In the genomic region with DNA sequence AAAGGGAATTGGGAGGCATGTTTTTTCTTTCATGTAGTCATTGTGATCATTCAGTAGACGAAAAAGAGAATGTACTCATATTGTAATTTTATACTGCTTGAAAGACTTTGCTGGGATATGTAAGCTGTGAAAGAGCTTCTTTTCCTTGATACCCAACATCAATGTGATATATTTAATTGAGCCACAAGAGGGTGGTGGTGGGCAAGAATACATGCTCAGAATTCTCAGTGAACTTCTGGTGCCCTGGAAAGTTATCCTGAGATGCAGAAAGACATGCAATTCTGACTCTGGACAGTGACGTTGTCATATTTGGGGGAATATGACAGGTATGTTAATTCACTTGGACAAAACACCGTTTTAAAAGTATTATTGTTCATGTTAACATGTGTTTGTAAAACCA, we compare ENCODE assay signal across 13 mouse cellular contexts. TPM values are rescaled to one million over a fixed set of nuclear protein-coding genes. Genes with fewer than 3 reads are reported as not detected.
DNase-seq lines count a peak whose midpoint lies in the region; ATAC-seq and TF ChIP-seq lines count a peak whose summit lies in the region.
"Had no signal": no experiment of that assay in that cellular context is flagged by ENCODE, and none has a peak within 500 bp of the region (broad histone marks: within the 10 kb centered on the region; RNA-seq: fewer than 3 reads in every experiment).

No protein-coding gene starts in this region.

- H3K9me3 ChIP-seq in hindbrain, embryonic 11.5 days (ENCODE audit: control insufficient read depth, low read length), result no peaks in the 10 kb centered on the region
- no peaks in the 10 kb centered on the region for H3K9me3 ChIP-seq in hindbrain, embryonic 16.5 days (ENCODE audit: control insufficient read depth, low read length)
- H3K9me3 ChIP-seq in lung, postnatal 0 days (ENCODE audit: low read length), result no peaks in the 10 kb centered on the region
- H3K9me3 ChIP-seq: forebrain, embryonic 13.5 days; heart, embryonic 12.5 days had no signal

- H3K27me3 ChIP-seq in hindbrain, embryonic 11.5 days (ENCODE audit: control insufficient read depth, insufficient read depth, low read length), result no peaks in the 10 kb centered on the region
- no peaks in the 10 kb centered on the region for H3K27me3 ChIP-seq in hindbrain, embryonic 16.5 days (replicated peaks; ENCODE audit: control insufficient read depth, insufficient read depth, low read length)
- H3K27me3 ChIP-seq in lung, postnatal 0 days (replicated peaks; ENCODE audit: insufficient read depth, low read length), result no peaks in the 10 kb centered on the region
- H3K27me3 ChIP-seq: forebrain, embryonic 13.5 days; heart, embryonic 12.5 days had no signal

- no peak for TF ChIP-seq EP300 in lung, postnatal 0 days (IDR thresholded peaks at IDR 0.05)

- no peak overlapping the region for H3K4me2 ChIP-seq in hindbrain, embryonic 11.5 days (replicated peaks; ENCODE audit: low read depth, low read length)
- H3K4me2 ChIP-seq in hindbrain, embryonic 16.5 days (ENCODE audit: low read length), result no peak overlapping the region
- no peak overlapping the region for H3K4me2 ChIP-seq in lung, postnatal 0 days (replicated peaks; ENCODE audit: low read depth, low read length)
- H3K4me2 ChIP-seq: forebrain, embryonic 13.5 days; heart, embryonic 12.5 days had no signal

- no peak overlapping the region for H3K27ac ChIP-seq in hindbrain, embryonic 11.5 days (ENCODE audit: low read depth, low read length)
- no peak overlapping the region for H3K27ac ChIP-seq in hindbrain, embryonic 16.5 days (ENCODE audit: low read depth, low read length)
- H3K27ac ChIP-seq in lung, postnatal 0 days (ENCODE audit: low read length), result no peak overlapping the region
- H3K27ac ChIP-seq: forebrain, embryonic 13.5 days had no signal

- H3K4me1 ChIP-seq in hindbrain, embryonic 11.5 days (replicated peaks; ENCODE audit: control insufficient read depth, insufficient read depth, low read length), result no peaks in the 10 kb centered on the region
- H3K4me1 ChIP-seq in hindbrain, embryonic 16.5 days (ENCODE audit: control insufficient read depth, insufficient read depth, low read depth, low read length), result no peaks in the 10 kb centered on the region
- no peaks in the 10 kb centered on the region for H3K4me1 ChIP-seq in lung, postnatal 0 days (ENCODE audit: insufficient read depth, low read depth, low read length)
- H3K4me1 ChIP-seq: forebrain, embryonic 13.5 days; heart, embryonic 12.5 days had no signal

- intact Hi-C loops in gastrocnemius, postnatal 36 days (cut with DNase I), result no loop called here

- no peak overlapping the region for H3K9ac ChIP-seq in hindbrain, embryonic 11.5 days (ENCODE audit: low read depth, low read length)
- H3K9ac ChIP-seq in hindbrain, embryonic 16.5 days (ENCODE audit: low read depth, low read length), result no peak overlapping the region
- no peak overlapping the region for H3K9ac ChIP-seq in lung, postnatal 0 days (replicated peaks; ENCODE audit: low read depth)
- H3K9ac ChIP-seq: forebrain, embryonic 13.5 days; heart, embryonic 12.5 days had no signal

- H3K36me3 ChIP-seq in hindbrain, embryonic 11.5 days (ENCODE audit: control insufficient read depth, insufficient read depth, low read length), result no peaks in the 10 kb centered on the region
- no peaks in the 10 kb centered on the region for H3K36me3 ChIP-seq in hindbrain, embryonic 16.5 days (ENCODE audit: control insufficient read depth, insufficient read depth, low read length)
- H3K36me3 ChIP-seq in lung, postnatal 0 days (ENCODE audit: insufficient read depth, low read length), result no peaks in the 10 kb centered on the region
- H3K36me3 ChIP-seq: heart, embryonic 12.5 days had no signal

- WGBS in hindbrain, embryonic 11.5 days, result 65% methylated on average over 3 of the region's 3 CpGs
- 64% methylated on average over 3 of the region's 3 CpGs for WGBS in hindbrain, embryonic 16.5 days
- 56% methylated on average over 3 of the region's 3 CpGs for WGBS in lung, postnatal 0 days

- peak; percentile 5 for DNase-seq in hindbrain, embryonic 11.5 days (ENCODE audit: low spot score)
- DNase-seq in lung, postnatal 0 days (ENCODE audit: low spot score), result peak; percentile 7
- no peak for DNase-seq in lung, adult 18-20 months
- peak; percentile 76 for DNase-seq in induced T-regulatory cell, adult 2 months (ENCODE audit: low read depth)
- no peak for DNase-seq in cerebellum, adult 11-12 months
- DNase-seq in gastrocnemius, postnatal 36 days, result no peak
- DNase-seq: lung, postnatal 14 days had no signal

- no peak for ATAC-seq in hindbrain, embryonic 11.5 days (ENCODE audit: low FRiP score)
- ATAC-seq in hindbrain, embryonic 16.5 days, result no peak
- no peak for ATAC-seq in lung, postnatal 0 days
- peak; percentile 32 for ATAC-seq in CD4-positive, CD25-positive, alpha-beta regulatory T cell, adult 4 months
- ATAC-seq: forebrain, embryonic 13.5 days had no signal

- no peak overlapping the region for H3K4me3 ChIP-seq in hindbrain, embryonic 11.5 days (ENCODE audit: low read depth, low read length)
- no peak overlapping the region for H3K4me3 ChIP-seq in hindbrain, embryonic 16.5 days (ENCODE audit: low read length)
- no peak overlapping the region for H3K4me3 ChIP-seq in lung, postnatal 0 days (ENCODE audit: low read depth, low read length)
- H3K4me3 ChIP-seq: forebrain, embryonic 13.5 days; heart, embryonic 12.5 days had no signal

- peak; percentile 43 for TF ChIP-seq CTCF in lung, postnatal 0 days (IDR thresholded peaks at IDR 0.05)

RNA-seq across cellular contexts. Expression of gene Ms4a4a, which starts 15.2 kb away (rescaled TPM):
- polyA plus RNA-seq in hindbrain, embryonic 11.5 days (2014; fragmentation: Nextera tagmentation; extraction: Ambion mirVana), result 0.98 and 2.8 TPM in 2 replicates
- 2.1 and 2.5 TPM in 2 replicates for polyA plus RNA-seq in hindbrain, embryonic 16.5 days (2015; fragmentation: Nextera tagmentation; extraction: Ambion mirVana)
- polyA plus RNA-seq in lung, postnatal 0 days (2015; fragmentation: Nextera tagmentation; extraction: Ambion mirVana), result 5.6 and 6.6 TPM in 2 replicates
- polyA plus RNA-seq in CD4-positive, CD25-positive, alpha-beta regulatory T cell, adult 4 months (2017; shearing (Covaris generic)), result 1 to 10 TPM in 1 of 2 experiments, under 1 TPM in 1; 0.84 to 1.8 TPM
- 1 to 10 TPM; 2.0 to 3.5 TPM for total RNA-seq in gastrocnemius, postnatal 36 days (2021)

RNA-seq across cellular contexts. Expression of gene Ms4a7, which starts 24.2 kb away (rescaled TPM):
- polyA plus RNA-seq in hindbrain, embryonic 11.5 days (2014; fragmentation: Nextera tagmentation; extraction: Ambion mirVana), result 1.7 and 1.9 TPM in 2 replicates
- polyA plus RNA-seq in hindbrain, embryonic 16.5 days (2015; fragmentation: Nextera tagmentation; extraction: Ambion mirVana), result 2.2 and 4.3 TPM in 2 replicates
- 11.2 and 12.6 TPM in 2 replicates for polyA plus RNA-seq in lung, postnatal 0 days (2015; fragmentation: Nextera tagmentation; extraction: Ambion mirVana)
- not detected for polyA plus RNA-seq in CD4-positive, CD25-positive, alpha-beta regulatory T cell, adult 4 months (2017; shearing (Covaris generic))
- under 1 TPM; 0.25 to 0.33 TPM for total RNA-seq in gastrocnemius, postnatal 36 days (2021)
- total RNA-seq: layer of hippocampus, postnatal 25 days had no signal

RNA-seq across cellular contexts. Expression of gene Ms4a4c, which starts 44.5 kb away (rescaled TPM):
- polyA plus RNA-seq in hindbrain, embryonic 11.5 days (2014; fragmentation: Nextera tagmentation; extraction: Ambion mirVana), result not detected in 2 replicates
- 0.53 TPM in 1 of 2 replicates, not detected in the other for polyA plus RNA-seq in hindbrain, embryonic 16.5 days (2015; fragmentation: Nextera tagmentation; extraction: Ambion mirVana)
- polyA plus RNA-seq in lung, postnatal 0 days (2015; fragmentation: Nextera tagmentation; extraction: Ambion mirVana), result 1.1 and 1.2 TPM in 2 replicates
- 10 to 100 TPM; 61.4 to 84.8 TPM for polyA plus RNA-seq in CD4-positive, CD25-positive, alpha-beta regulatory T cell, adult 4 months (2017; shearing (Covaris generic))
- under 1 TPM in 1 of 2 experiments, not detected in 1; 0.35 TPM for total RNA-seq in gastrocnemius, postnatal 36 days (2021)
- total RNA-seq: layer of hippocampus, postnatal 25 days had no signal
- polyA plus RNA-seq: forebrain, embryonic 13.5 days; heart, embryonic 12.5 days; testis, adult 2 months had no signal

RNA-seq across cellular contexts. Expression of gene Ms4a14, which starts 45.9 kb away (rescaled TPM):
- polyA plus RNA-seq in hindbrain, embryonic 11.5 days (2014; fragmentation: Nextera tagmentation; extraction: Ambion mirVana), result 0.03 and 0.12 TPM in 2 replicates
- not detected in 2 replicates for polyA plus RNA-seq in hindbrain, embryonic 16.5 days (2015; fragmentation: Nextera tagmentation; extraction: Ambion mirVana)
- 0.05 and 0.07 TPM in 2 replicates for polyA plus RNA-seq in lung, postnatal 0 days (2015; fragmentation: Nextera tagmentation; extraction: Ambion mirVana)
- not detected for polyA plus RNA-seq in CD4-positive, CD25-positive, alpha-beta regulatory T cell, adult 4 months (2017; shearing (Covaris generic))
- total RNA-seq in gastrocnemius, postnatal 36 days (2021), result under 1 TPM in 1 of 2 experiments, not detected in 1; 0.05 TPM
- total RNA-seq: layer of hippocampus, postnatal 25 days had no signal
- polyA plus RNA-seq: forebrain, embryonic 13.5 days; heart, embryonic 12.5 days had no signal

Comparison
In these comparisons a context has a peak if more than half of its experiments do, and no peak if none do; other contexts are left out.
1. DNase-seq: peak in hindbrain, embryonic 11.5 days (single experiment), lung, postnatal 0 days (single experiment) and induced T-regulatory cell, adult 2 months (single experiment); none in lung, adult 18-20 months (0 of 2), cerebellum, adult 11-12 months (single experiment) and gastrocnemius, postnatal 36 days (0 of 2).
2. RNA of gene Ms4a4c, which starts 44.5 kb away (polyA plus RNA-seq): 61.4 to 84.8 TPM in CD4-positive, CD25-positive, alpha-beta regulatory T cell, adult 4 months; 1.1 to 1.2 TPM in lung, postnatal 0 days, 0.53 TPM in hindbrain, embryonic 16.5 days and not detected in hindbrain, embryonic 11.5 days; every median in the first group is over 10 times any median in the second.